Mouse (Mus musculus) adrenal gland, postnatal 10 days (tissue): Measurements from ENCODE around the gene Ankrd44. TPM values are rescaled to one million over a fixed set of nuclear protein-coding genes. Genes with fewer than 3 reads are reported as not detected.

Experiments
- DNase-seq: peaks from one replicate; pipeline ENCODE4 v3.0.0; 2021; ENCODE audit warnings: mixed read lengths
- total RNA-seq, 2 experiments: library from RNA; stranded (reverse); gene quantifications; 2 replicates each; pipeline ENCODE4 v1.2.3; 2021

Gene Ankrd44
- total RNA-seq, 2 experiments from 2014 or later = 25.7 to 32.1 TPM

GRCm38 (mm10) chr1:54809098-54809490 lies 117.1 kb downstream of the Ankrd44 start:
- no peak for DNase-seq

GRCm38 (mm10) chr1:54808401-54809097 lies 117.6 kb downstream of the Ankrd44 start:
- DNase-seq = no peak

- no peak for DNase-seq
These were observed 118.4 kb downstream of the Ankrd44 start for GRCm38 (mm10) chr1:54807832-54808231.

GRCm38 (mm10) chr1:54806116-54806850 lies 119.9 kb downstream of the Ankrd44 start:
- no peak for DNase-seq

- DNase-seq = no peak
These were observed 121.8 kb downstream of the Ankrd44 start for GRCm38 (mm10) chr1:54804406-54804805.

GRCm38 (mm10) chr1:54802703-54803102 lies 123.5 kb downstream of the Ankrd44 start:
- peak; percentile 48 for DNase-seq

- no peak for DNase-seq
These were observed 124.9 kb downstream of the Ankrd44 start for GRCm38 (mm10) chr1:54801256-54801655.

- no peak for DNase-seq
These were observed 126.8 kb downstream of the Ankrd44 start for GRCm38 (mm10) chr1:54799421-54799820.

GRCm38 (mm10) chr1:54798415-54798814 lies 127.8 kb downstream of the Ankrd44 start:
- DNase-seq = no peak

GRCm38 (mm10) chr1:54794709-54795108 lies 131.5 kb downstream of the Ankrd44 start:
- no peak for DNase-seq

GRCm38 (mm10) chr1:54791406-54791805 lies 134.8 kb downstream of the Ankrd44 start:
- peak; percentile 32 for DNase-seq

- peak; percentile 61 for DNase-seq
These were observed 136.7 kb downstream of the Ankrd44 start for GRCm38 (mm10) chr1:54789327-54789960.

- DNase-seq = no peak
These were observed 137.8 kb downstream of the Ankrd44 start for GRCm38 (mm10) chr1:54788337-54788736.

- no peak for DNase-seq
These were observed 148.0 kb downstream of the Ankrd44 start for GRCm38 (mm10) chr1:54778151-54778550.

- DNase-seq = no peak
These were observed 149.1 kb downstream of the Ankrd44 start for GRCm38 (mm10) chr1:54777104-54777503.

GRCm38 (mm10) chr1:54776116-54776515 lies 150.1 kb downstream of the Ankrd44 start:
- DNase-seq = no peak

- no peak for DNase-seq
These were observed 153.3 kb downstream of the Ankrd44 start for GRCm38 (mm10) chr1:54772843-54773242.

- no peak for DNase-seq
These were observed 154.7 kb downstream of the Ankrd44 start for GRCm38 (mm10) chr1:54771471-54771870.

- DNase-seq = no peak
These were observed 159.0 kb downstream of the Ankrd44 start for GRCm38 (mm10) chr1:54767221-54767620.

- peak; percentile 59 for DNase-seq
These were observed 160.5 kb downstream of the Ankrd44 start for GRCm38 (mm10) chr1:54765632-54766238.

- no peak for DNase-seq
These were observed 163.9 kb downstream of the Ankrd44 start for GRCm38 (mm10) chr1:54762216-54762807.

- no peak for DNase-seq
These were observed 166.3 kb downstream of the Ankrd44 start for GRCm38 (mm10) chr1:54759841-54760240.
